Mouse (Mus musculus): Measurements from ENCODE around the gene Slc25a21.
A peak's percentile ranks its signal among the peaks of the same experiment; 100 is the strongest.
"Not testable (repeated sequence)": the region's sequence is repeated elsewhere in the genome, so short reads cannot be mapped to it uniquely, and the experiment has no call there.

Slc25a21 gene

DNA sequence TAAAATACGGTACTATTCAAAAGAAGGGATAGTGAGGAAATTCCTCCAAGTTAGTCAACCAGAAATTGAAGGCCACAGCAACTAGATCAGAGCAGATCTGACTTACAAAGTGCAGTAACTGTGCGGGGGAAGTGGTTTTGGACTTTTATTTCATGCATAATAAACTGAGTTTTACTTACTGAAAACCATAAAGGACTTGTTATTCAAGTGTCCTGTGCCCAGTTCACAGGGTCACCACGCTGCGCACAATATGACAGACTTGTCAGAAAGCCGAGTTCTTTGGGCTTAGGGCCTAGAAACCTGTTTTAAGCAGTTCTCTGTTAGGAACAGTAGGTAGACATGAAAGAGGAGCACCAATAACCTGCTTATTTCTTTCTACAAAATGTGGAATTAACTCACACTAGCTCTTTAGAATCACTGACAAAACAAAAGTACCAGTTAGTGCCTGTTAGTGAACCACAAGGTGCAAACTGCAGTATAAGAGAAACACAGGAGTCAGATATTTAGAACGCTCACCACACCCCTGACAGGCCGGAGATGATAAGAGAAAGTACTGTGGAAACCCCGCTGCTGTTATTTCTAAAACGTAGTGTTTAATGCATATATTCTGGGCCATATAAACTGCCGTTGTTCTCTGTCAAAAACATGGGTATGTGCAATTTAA lies at the start of gene Slc25a21:
Slc25a21 (minus strand) TSS at position 110 of the 664 bp plus-strand sequence.
- DNase-seq (ENCODE audit: inconsistent age in 2 of 2, low spot score in 1 of 2) = no peak

DNA sequence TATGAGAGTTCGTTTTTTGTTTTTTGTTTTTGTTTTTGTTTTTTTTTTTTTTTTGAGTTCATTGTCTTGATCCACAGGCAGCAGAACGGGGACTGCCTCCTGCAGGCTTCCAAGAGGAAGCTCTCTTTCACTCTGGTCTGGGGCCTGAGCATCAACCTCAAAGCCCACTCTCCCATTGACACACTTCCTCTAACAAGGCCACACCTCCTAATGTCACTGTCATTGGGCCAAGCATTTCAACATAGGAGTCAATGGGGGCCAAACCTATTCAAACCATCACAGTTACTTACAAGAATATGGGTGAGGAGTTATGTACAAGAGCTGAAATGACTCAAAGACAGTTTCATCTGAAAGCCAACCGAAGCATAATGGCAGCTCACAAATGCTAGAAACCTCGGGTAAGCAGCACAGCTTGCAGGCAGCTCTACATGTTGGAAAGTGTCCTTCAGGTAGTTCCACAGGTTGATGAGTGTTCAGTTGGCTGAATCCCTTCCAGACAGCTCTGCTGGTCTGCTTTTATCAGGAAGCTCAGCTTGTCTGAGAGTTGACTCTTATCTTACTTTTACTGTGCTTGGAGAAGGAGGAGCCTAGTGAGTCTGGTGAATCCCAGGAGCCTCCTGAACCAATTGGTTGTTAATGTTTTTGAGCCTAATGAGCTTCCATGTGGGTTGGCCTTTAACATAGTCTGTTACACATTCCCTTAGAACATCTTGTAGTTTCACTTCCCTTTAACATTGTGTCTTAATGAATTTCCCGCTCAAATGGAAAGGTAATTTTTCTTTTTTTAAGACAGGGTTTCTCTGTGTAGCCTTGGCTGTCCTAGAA lies 46.6 kb upstream of the Slc25a21 start:
- no peak for DNase-seq (ENCODE audit: inconsistent age in 2 of 2, low spot score in 1 of 2)

DNA sequence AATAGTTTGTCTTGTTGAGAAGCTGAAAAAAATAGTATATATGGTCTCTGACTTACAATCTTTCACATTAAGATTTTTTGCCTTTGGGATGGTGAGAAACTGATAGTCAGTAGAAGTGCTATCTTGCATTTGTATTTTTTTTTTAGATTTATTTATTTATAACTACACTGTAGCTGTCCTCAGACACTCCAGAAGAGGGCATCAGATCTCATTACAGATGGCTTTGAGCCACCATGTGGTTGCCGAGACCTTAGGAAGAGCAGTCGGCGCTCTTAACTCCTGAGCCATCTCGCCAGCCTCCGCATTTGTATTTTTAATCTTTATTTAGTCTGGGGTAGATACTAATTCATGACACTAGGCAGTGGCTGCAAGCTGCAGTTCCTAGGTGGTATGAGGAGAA lies 36.1 kb upstream of the Slc25a21 start:
- no peak for DNase-seq (ENCODE audit: inconsistent age in 2 of 2, low spot score in 1 of 2)

DNA sequence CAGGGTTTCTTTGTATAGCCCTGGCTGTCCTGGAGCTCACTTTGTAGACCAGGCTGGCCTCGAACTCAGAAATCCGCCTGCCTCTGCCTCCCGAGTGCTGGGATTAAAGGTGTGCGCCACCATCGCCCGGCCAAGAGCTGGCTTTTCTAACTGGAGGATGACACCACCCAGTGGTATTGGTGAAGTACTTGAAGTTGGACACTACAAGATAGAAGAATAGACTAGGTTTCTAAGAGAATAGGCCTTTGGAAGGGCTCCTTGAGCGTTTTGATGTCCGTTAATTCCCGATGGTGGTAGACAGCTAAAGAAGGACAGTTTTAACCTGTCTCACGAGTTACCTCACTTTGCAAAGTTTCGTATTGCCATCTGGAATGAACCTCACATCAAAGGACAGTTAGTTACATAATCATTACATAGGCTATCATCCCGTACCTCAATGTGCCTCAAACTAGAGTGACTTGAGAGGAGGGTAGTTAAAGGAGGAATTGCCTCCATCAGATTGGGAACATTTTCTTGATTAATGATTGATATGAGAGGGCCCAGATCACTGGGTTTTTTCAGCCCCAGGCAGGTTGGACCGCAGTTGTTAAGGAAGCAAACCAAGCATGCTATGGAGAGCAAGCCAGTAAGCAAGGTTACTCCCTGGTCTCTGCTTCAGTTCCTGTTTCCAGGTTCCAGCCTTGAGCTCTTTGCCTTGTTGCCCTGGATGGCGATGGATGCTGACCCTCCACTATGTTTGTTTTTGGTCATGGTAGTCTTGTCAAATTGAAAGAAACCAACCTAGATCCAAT lies 34.0 kb upstream of the Slc25a21 start:
- DNase-seq (ENCODE audit: inconsistent age in 2 of 2, low spot score in 1 of 2) = peak; percentile 24 to 74

DNA sequence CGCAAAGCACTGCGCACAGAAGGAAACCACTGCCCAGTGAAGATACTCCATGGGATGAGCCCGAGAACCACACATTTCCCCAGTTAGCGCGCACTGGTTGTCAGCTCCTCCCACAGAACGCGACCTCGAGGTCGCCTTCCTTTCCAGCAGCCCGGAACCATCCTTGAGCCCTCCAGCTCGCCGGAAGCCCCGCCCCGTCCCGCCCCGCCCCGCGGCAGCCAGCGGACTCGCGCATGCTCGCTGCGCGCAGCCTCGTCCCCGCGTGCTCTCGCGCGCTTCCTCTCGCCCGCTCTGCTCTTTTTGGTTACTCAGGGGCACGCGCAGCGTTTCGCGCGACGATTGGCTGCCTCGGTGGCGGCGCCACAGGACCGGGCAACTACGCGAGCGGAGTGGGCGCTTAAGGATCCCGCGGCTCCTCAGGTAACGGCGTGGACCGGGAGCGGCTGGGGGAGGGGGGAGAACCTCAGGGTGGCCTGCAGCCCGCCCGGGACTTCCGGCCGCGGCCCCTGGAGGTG lies 33.0 kb upstream of the Slc25a21 start, which contains the start of the genes Prps1l3 and Mipol1:
Prps1l3 (plus strand) TSS at position 221 of the 515 bp plus-strand sequence.
Mipol1 (plus strand) TSS at position 236 of the 515 bp plus-strand sequence.
- peak; percentile 92 to 97 for DNase-seq (ENCODE audit: inconsistent age in 2 of 2, low spot score in 1 of 2)

DNA sequence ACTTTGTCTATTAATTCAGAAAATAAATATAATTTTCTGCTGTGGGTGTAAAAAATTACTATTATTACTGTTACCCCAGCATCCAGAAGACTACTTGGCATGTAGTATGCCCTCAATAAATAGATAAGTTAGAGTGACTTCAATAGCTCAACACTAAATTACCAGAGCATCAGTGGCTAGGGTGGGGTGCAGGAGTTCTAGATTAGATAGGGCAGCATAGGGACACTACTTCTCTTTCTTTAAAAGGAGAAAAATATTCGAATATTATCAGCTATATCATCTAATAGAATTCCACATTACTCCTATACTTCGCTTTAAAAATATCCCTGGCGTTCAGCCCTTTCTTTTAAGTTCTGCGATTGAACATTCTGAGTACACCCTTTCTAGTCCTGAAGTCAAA lies 32.4 kb upstream of the Slc25a21 start:
- no peak for DNase-seq (ENCODE audit: inconsistent age in 2 of 2, low spot score in 1 of 2)

DNA sequence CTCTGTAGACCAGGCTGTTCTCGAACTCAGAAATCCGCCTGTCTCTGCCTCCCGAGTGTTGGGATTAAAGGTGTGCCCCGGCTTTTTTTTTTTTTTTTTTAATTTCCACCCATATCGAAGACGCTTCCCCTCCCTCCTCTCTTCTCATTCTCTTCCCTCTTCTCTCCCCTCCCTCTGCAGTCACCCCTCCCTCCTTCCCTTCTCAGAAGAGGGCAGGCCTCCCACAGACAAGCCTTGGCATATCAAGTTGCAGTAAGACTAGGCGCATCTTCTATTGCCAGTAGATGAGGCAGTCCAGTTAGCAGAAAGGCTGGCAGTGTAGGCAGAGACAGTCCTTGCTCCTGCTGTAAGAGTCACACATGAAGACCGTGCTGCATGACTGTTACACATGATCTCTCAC lies 30.5 kb upstream of the Slc25a21 start:
- DNase-seq (ENCODE audit: inconsistent age in 2 of 2, low spot score in 1 of 2) = no peak

DNA sequence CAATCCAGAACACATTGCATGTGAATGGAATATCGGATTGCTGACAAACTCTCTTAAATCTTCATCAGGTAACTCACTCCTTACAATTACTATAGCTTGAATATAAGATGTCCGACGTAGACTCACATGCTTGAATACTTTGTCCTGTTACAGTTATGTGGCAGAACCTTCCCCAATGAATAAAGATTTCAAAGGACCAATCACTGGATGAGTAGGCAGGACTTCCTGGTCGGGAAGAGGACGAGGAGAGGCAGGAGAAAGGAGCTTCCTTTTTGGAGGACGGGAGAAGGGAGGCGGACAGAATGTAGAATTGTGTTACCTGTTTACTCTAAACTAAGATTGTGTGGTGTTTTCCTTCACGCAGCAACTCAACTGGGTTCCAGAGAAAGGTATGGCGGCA lies 29.1 kb upstream of the Slc25a21 start:
- no peak for DNase-seq (ENCODE audit: inconsistent age in 2 of 2, low spot score in 1 of 2)

DNA sequence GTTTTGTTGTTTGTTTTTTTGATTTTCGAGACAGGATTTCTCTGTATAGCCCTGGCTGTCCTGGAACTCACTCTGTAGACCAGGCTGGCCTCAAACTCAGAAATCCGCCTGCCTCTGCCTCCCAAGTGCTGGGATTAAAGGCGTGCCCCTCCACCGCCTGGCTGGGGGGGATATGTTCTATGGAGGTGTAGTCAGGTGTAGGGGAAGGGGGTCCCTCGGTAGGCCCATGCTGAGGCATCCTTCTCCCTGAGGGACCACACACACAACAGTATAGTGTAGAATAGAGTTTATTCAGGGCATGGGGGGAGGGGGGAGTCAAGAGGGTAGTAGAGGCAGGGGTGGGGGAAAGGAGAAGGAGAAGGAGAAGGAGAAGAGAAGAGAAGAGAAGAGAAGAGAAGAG lies 15.2 kb upstream of the Slc25a21 start:
- DNase-seq (ENCODE audit: inconsistent age in 2 of 2, low spot score in 1 of 2) = not testable (repeated sequence)

DNA sequence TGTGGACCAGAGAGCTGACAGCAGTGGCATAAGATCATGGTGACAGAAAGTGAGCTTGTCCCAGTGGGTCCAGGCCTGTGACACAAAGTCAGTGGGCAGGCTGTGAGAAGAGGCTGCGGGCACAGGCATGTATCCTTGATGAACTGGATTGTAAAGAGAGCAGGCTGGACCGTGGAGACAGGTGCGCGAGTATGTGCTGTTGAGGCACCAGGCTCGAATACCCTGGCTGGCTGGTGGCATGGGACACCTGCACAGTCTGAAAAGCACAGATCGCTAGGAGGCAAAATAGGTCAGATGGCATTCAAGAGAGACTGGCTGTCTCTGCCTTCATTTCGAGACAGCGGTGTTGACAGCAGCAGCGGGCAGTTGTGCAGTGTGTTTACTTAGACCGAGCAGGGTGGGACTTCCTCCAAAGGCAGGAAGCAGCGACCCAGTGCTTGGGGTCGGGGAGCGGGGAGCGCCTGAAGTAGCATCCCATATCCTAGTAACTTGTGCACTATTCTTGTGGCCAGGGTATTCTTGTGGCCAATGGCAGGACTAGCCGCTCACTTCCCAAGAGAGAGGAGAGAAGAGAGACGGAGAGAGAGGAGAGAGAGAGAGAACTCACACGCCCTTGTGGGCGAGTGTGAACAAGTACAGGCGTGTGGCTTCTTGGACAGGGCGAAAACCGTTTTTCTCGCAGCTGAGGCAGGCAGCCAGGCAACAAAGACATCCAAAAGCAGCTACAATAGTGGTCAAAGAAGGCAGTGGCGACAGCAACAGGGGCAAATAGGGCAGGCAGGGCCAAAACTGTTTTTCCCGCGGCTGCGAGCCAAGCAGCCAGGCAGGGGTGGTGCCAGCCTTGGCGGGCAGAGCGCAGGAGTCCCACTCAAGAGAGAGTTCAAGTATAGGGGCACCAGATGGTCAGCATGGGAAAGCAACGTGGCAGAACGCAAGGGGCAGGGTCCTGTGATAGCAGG lies 14.4 kb upstream of the Slc25a21 start:
- DNase-seq (ENCODE audit: inconsistent age in 2 of 2, low spot score in 1 of 2) = peak; percentile 35 to 70

DNA sequence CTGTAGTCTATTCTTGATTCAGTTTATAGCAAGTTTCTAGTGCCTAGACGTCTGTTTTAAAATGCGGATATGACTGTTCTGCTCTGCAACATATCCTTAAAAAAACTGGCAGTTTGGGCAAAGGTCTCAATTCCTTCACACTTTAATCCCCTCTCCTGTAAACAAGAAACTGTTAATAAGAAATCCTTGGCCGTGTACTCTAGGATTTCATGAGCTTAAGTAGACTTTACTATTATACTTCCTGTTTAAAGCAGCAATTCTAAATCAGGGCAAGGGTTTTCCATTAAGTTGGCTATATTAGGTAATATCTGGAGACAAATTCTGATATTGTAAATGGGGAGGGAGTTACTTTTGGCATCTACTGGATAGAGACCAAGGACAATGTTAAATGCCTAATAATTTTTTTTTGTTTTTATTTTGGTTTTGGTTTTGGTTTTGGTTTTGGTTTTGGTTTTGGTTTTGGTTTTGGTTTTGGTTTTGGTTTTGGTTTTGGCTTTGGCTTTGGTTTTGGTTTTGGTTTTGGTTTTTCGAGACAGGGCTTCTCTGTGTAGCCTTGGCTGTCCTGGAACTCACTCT lies 7.1 kb upstream of the Slc25a21 start:
- no peak for DNase-seq (ENCODE audit: inconsistent age in 2 of 2, low spot score in 1 of 2)

DNA sequence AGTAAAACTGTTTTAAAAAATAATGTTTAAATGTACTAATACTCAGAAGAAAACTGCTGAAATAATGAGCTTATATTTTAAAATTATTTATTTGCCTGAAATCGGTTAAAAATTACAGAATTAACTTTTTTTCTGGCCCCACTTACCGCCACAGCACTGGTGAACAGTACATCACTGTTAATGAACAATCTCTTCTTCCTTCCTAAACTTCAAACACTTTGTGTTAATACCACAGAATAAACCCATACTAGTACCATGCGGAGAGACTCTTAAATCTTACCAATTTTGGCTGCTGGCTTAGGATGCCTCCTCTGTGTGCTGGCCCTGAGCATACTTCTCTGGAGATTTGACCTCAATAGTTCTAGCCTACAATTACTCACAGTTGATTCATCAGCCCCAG lies 4.6 kb upstream of the Slc25a21 start:
- DNase-seq (ENCODE audit: inconsistent age in 2 of 2, low spot score in 1 of 2) = peak in 1 of 2 experiments; percentile 34

DNA sequence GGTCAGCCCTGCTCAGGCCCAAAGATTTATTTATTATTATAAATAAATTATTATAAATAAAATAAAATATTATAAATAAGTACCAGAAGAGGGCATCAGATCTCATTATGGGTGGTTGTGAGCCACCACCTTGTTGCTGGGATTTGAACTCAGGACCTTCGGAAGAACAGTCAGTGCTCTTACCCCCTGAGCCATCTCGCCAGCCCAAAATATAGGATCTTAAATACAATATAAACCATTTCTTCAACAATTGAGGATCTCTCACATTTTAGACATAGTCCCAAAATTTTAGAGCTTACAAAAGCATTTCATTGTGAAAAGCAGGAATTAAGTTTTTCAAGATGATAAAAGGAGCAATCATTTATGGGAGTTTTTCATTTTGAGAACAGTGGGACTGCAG lies 2.2 kb upstream of the Slc25a21 start:
- DNase-seq (ENCODE audit: inconsistent age in 2 of 2, low spot score in 1 of 2) = no peak

DNA sequence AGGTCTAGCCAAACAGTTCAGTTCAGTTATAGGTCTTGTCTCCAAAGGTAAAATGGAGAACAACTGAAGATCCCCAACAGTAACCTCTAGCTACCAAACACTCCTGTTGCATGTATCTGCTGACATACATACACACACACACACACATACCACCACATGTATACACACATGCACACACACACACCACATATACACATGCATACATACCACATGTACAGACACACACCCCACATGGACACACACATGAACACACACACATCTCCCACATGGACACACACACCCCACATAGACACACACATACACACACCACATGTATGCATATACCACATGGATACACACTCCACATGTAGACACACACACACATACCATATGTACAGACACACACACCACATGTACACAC lies 997 bp upstream of the Slc25a21 start:
- DNase-seq (ENCODE audit: inconsistent age in 2 of 2, low spot score in 1 of 2) = no peak

DNA sequence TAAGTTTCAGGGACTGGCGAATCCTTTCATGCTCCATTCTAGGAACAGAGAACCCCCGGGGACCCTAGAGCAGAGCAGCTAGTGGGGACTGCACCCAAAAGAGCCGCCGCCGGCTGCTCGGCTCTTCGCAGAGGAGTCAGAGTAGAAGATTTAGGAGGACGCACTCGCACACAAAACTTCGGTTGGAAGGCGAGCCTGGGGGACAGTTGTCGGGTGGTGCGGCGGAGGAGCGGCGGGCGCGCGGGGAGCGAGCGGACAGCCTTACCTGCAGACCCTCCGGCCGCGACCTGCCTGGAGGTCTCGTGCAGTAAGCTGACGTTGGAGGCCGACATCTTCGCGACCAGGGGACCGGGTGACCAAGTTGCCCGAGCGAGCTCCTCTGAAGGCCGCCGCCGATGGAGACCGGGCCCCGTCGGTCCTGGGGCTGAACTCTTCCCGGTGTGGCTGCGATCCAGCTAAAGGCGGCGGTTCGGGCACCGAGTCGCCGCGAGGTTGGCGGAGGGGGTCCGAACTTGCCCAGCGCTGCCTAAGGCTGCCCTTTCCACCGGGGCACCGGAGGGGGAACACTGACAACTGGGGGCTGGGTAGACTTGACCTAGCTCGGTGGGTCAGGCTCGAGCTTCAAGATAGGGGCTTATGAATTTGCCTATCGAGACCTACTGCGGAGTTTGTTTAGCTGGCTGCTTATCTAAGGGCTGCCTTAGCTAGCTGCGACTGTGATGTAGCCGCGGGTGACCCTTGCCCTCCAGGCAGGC lies 487 bp downstream of the Slc25a21 start:
- peak; percentile 29 to 72 for DNase-seq (ENCODE audit: inconsistent age in 2 of 2, low spot score in 1 of 2)

DNA sequence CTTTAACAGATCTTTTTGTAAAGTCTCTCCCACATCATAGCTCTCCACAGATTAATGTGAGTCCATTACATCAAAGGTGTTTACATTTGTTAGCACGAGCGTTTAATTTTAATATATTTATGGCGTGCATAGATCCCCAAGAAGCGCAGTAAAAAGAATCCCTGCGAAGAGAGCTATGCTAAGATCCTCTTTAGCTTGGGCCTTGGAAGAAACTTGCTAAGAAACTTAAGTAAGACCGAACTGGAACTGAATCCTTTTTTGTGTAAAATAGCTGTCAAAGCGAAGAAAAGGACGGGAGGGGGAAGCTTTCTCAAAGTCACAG lies 1.0 kb downstream of the Slc25a21 start:
- no peak for DNase-seq (ENCODE audit: inconsistent age in 2 of 2, low spot score in 1 of 2)

DNA sequence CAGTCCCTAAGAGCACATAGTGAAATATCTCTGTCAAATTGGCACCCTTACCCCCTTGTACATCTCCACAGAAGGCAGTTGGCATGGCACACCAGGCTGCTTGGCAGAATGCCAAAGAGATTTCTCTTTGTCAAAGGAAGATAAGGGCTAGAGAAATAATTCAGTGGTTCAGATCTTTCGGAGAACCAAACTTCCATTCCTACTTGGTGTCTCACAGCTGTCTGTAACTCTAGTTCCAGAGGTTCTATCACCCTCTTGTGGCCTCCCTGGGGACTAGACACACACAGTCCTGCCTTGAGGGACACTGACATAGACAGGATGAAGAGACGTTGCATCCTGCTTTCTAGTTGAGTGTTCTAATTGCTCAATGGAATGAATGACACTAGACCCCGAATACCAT lies 2.7 kb downstream of the Slc25a21 start:
- DNase-seq (ENCODE audit: inconsistent age in 2 of 2, low spot score in 1 of 2) = peak; percentile 58 to 83

DNA sequence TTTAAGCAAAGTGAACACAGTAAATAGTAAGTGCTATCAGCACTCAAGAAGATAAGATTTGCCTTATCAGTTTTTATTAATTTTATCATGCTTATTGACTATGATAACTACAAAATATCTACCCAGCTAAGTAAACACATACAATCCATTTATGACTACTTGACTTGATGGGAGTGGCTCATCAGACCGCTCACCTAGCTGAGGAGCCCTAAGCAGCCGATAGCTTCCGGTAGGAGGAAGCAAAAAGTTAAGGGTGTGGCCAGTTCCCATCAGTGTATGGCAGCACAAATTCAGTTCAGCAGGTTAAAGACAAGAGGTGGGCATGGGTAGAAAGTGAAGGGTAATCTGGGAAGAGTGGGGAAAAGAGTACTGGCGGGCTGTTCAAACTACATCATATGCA lies 10.2 kb downstream of the Slc25a21 start:
- DNase-seq (ENCODE audit: inconsistent age in 2 of 2, low spot score in 1 of 2) = no peak

DNA sequence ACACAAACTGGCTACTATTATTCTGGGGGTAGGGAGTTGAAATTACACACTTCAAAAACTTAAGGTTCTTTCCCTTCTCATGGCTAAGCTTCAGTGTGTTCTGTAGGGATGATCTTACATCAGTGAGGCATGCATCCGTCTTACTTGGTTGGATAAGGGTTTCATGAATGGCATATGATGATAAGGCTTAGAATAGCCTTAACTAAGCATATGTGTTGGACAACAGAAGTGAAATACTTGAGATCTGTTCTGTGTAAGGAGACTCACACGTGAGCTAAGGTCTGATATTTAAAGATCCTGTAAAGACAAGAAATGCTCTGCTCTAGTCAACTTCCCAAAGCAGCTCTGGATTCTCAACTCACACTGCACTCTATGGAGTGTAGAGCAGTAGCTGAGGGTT lies 11.1 kb downstream of the Slc25a21 start:
- no peak for DNase-seq (ENCODE audit: inconsistent age in 2 of 2, low spot score in 1 of 2)

Data from adrenal gland, adult (tissue).